Mouse (Mus musculus) erythroblast, embryonic 14.5 days (primary cell): Measurements from ENCODE around the gene Morc4.

ENCODE experiments used
- GATA1 ChIP-seq: IDR thresholded peaks from 2 replicates; pipeline ENCODE4 v1.6.1; 2012; ENCODE audit warnings: low read length, inconsistent platforms, mixed read lengths
- TAL1 ChIP-seq: IDR thresholded peaks from 3 replicates; pipeline ENCODE4 v1.6.1; 2012; ENCODE audit warnings: low read length, inconsistent platforms, mixed read lengths

- TF ChIP-seq TAL1 (no peak), GATA1 (no peak)
These were observed 49.1 kb upstream of the Morc4 start for GRCm38 (mm10) chrX:139920572-139920971.
